Mouse (Mus musculus): ENCODE results near the gene Pld4. TPM values are rescaled to one million over a fixed set of nuclear protein-coding genes. Genes with fewer than 3 reads are reported as not detected.

The Pld4 gene
- polyA plus RNA-seq (2016; fragmentation: Nextera tagmentation; extraction: Ambion mirVana): 2.1 and 3.5 TPM in 2 replicates

DNA sequence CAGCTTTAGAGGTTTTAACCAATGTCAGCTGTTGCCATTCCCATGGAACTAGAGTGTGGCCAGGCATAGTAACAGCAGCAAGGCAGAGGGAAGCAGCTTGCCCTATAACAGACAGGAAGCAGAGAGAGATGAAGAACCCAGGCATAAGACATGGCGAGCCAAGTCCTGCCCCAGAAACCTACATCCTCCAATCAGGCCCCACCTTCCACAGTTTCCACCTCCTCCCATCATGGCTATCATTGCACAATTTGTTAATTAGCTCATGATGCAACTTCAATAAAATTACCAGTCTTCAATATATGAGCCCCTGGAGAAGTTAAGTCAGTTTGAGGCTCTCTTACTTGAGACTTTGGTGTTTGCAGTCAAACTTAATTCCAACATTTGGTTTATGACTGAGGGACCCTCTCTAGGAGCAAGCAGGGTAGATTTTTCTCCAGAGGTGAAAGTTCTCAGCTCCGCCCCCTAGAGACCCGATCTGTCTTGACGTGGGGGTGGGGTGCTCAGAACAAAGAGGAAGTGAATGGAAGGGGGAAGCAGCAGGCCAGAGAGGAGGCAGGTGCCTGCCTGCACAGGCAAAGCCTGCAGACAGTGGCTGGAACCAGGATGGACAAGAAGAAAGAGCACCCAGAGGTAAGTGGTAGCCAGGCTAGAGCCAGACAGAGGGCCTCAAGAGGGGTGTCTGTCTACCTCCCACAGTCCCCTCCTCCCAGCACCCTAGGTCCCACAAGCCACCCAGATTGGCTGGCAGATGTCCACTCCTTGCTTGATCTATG lies at the start of gene Pld4:
TSS of gene Pld4 (plus strand) at position 502 of the 773 bp plus-strand sequence.
- Histone ChIP-seq H3K27me3 (ENCODE audit: low read depth, poor library complexity, severe bottlenecking) (no peaks in the 10 kb centered on the region), H3K9me3 (replicated peaks) (no peaks in the 10 kb centered on the region), H3K36me3 (no peaks in the 10 kb centered on the region), H3K27ac (peak within 1 kb of the TSS; percentile 3; the same call in 1 of the 2 replicates), H3K4me1 (peaks cover 5% of the 10 kb centered on the region; the same call in 1 of the 2 replicates), H3K4me3 (no peak within 1 kb of the TSS)
- no peak for DNase-seq (ENCODE audit: low spot score)
- 44% methylated on average over 4 of the region's 4 CpGs for WGBS

GRCm38 (mm10) chr12:112713984-112714383 lies 46.5 kb upstream of the Pld4 start:
- no peaks in the 10 kb centered on the region; the same call in 1 of the 2 replicates for H3K4me1 ChIP-seq
- no peak overlapping the region for H3K4me3 ChIP-seq
- no peaks in the 10 kb centered on the region for H3K36me3 ChIP-seq
- no peaks in the 10 kb centered on the region for H3K9me3 ChIP-seq (replicated peaks)
- no peak overlapping the region for H3K27ac ChIP-seq
- WGBS: 78% methylated on average over 3 of the region's 3 CpGs
- DNase-seq (ENCODE audit: low spot score): no peak
- H3K27me3 ChIP-seq (ENCODE audit: low read depth, poor library complexity, severe bottlenecking): peaks cover 20% of the 10 kb centered on the region

DNA sequence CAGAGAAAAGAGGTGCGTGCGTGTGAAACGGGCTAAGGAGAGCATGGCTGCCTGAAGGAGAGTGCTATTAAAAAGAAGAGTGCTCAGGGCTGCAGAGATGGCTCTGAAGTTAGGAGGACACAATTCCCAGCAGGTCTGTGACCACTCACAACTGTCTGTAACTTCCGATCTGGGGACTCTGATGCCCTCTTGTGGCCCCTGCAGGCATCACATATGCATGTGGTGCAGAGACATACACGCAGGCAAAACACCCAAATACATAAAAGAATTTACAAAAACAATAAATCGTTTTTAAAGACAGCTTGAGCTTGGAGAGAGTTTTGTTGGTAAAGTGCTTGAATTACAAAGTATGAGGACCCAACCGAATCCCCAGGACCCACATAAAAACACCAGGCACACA lies 43.3 kb upstream of the Pld4 start:
- DNase-seq (ENCODE audit: low spot score): peak; percentile 68
- 33% methylated on average over 7 of the region's 7 CpGs for WGBS
- peaks cover 14% of the 10 kb centered on the region for H3K4me1 ChIP-seq
- peaks cover 40% of the 10 kb centered on the region for H3K27me3 ChIP-seq (ENCODE audit: low read depth, poor library complexity, severe bottlenecking)
- no peaks in the 10 kb centered on the region for H3K36me3 ChIP-seq
- no peak overlapping the region for H3K27ac ChIP-seq
- H3K4me3 ChIP-seq: no peak overlapping the region
- H3K9me3 ChIP-seq (replicated peaks): no peaks in the 10 kb centered on the region

- H3K4me3 ChIP-seq: no peak overlapping the region
- H3K9me3 ChIP-seq (replicated peaks): no peaks in the 10 kb centered on the region
- 35% methylated on average over 5 of the region's 5 CpGs for WGBS
- DNase-seq (ENCODE audit: low spot score): no peak
- H3K27ac ChIP-seq: no peak overlapping the region
- peaks cover 28% of the 10 kb centered on the region for H3K4me1 ChIP-seq
- H3K36me3 ChIP-seq: no peaks in the 10 kb centered on the region
- peaks cover 58% of the 10 kb centered on the region for H3K27me3 ChIP-seq (ENCODE audit: low read depth, poor library complexity, severe bottlenecking)
Measured at GRCm38 (mm10) chr12:112718995-112719394, 41.5 kb upstream of the Pld4 start.

DNA sequence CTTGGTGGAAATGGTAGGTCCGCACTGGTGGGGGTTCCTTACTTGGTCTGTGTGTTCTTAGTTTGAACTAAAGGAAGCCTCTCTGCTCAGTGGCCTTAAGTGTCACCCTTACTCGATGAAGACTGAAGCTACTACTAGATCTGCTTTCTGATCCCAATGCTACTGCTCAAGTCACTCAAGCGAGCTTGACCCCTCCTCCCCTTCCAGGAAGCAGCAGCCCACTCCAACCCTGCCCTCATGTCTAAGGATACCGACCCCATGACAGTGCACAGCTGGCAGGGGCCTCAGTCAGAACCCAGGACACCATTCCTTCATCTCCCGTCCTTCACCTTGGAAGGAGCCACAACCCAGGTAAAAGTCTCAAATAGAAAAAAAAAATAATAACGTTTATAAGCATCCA lies 40.2 kb upstream of the Pld4 start, which contains the start of gene Cep170b:
TSS of gene Cep170b (plus strand) at position 240 of the 400 bp plus-strand sequence.
- H3K4me3 ChIP-seq: peak within 1 kb of the TSS; percentile 88
- WGBS: 74% methylated on average over 6 of the region's 6 CpGs
- no peaks in the 10 kb centered on the region for H3K9me3 ChIP-seq (replicated peaks)
- 0 out of 2 replicates have a peak, but pooled peaks cover 3% of the 10 kb centered on the region for H3K36me3 ChIP-seq
- peaks cover 61% of the 10 kb centered on the region for H3K27me3 ChIP-seq (ENCODE audit: low read depth, poor library complexity, severe bottlenecking)
- no peak for DNase-seq (ENCODE audit: low spot score)
- H3K4me1 ChIP-seq: peaks cover 28% of the 10 kb centered on the region
- peak within 1 kb of the TSS; percentile 56; the same call in 1 of the 2 replicates for H3K27ac ChIP-seq

DNA sequence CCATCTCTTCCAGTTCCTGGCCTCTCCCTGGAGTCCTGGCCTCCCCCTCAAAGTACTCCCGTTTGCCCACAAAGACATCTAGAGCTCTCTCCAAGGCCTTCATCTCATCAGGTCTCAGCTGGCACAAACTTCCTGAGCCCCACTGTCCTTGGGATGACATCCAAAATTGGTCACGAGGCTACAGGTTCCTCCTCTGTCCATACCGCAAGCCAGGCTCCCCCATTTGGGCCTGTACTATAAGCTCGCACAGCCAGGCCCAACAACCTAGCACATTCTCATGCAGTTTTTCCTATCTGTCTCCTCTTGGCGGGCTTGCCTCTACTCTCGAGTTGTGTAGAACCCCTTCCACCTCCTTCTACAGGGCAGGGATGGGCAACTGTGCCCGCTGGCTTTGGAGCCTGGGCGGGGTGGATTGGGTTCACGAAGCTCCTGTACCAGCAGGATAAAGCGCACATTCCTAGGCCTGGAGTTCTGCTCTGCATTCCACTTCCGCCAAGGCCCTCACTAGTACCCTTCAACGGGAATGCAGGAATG lies 39.5 kb upstream of the Pld4 start:
- H3K9me3 ChIP-seq (replicated peaks): no peaks in the 10 kb centered on the region
- H3K4me3 ChIP-seq: peak overlapping the region; percentile 88

DNA sequence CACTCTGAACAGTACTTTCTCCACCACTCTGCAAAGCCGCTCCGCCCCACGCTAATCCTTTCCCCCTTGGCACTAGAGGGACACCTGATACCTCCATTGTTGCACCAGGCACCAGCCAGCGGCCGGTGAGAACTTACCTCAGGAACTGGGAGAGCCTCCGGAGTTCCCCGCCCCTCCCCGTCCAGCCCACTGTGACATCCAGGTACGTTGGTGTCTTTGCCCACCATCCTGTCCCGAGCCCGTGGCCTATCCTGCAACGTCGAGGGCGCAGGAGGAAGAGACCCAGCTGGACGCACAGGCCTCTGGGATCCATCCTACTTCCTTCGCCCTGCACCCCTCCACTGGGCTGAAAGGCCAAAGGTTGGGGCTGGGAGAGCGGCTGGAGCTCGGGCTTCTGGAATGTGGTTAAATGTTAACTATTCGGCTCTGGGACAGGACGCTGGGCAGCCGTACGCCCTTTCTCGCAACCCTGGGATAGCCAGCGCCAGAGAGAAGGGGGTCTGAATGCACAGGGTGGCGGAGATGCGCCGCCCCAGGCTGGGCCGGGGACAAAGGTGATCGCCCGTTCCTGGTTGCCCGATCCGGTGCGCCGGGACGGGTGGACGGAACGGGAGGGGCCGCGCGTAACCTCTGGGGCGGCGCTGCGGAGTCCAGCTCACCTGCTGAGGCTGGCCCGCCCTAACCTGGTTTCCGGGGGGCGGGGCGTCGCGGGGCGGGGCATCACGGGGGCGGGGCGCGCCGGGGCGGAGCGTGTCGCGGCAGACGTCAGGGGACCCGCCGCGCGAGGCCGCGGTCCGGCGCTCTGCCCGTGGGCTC lies 38.8 kb upstream of the Pld4 start:
- H3K4me3 ChIP-seq: peak overlapping the region; percentile 88
- peaks cover 64% of the 10 kb centered on the region for H3K27me3 ChIP-seq (ENCODE audit: low read depth, poor library complexity, severe bottlenecking)
- H3K9me3 ChIP-seq (replicated peaks): no peaks in the 10 kb centered on the region
- peak overlapping the region; percentile 86 for H3K27ac ChIP-seq
- 4% methylated on average over 69 of the region's 69 CpGs for WGBS
- DNase-seq (ENCODE audit: low spot score): peak; percentile 84
- H3K4me1 ChIP-seq: peaks cover 28% of the 10 kb centered on the region
- 0 out of 2 replicates have a peak, but pooled peaks cover 3% of the 10 kb centered on the region for H3K36me3 ChIP-seq

More for the DNA sequence above, 39.5 kb upstream of the Pld4 start:
- H3K27me3 ChIP-seq (ENCODE audit: low read depth, poor library complexity, severe bottlenecking): peaks cover 64% of the 10 kb centered on the region
- H3K27ac ChIP-seq: peak overlapping the region; percentile 56; the same call in 1 of the 2 replicates
- 0 out of 2 replicates have a peak, but pooled peaks cover 3% of the 10 kb centered on the region for H3K36me3 ChIP-seq
- peaks cover 28% of the 10 kb centered on the region for H3K4me1 ChIP-seq
- 34% methylated on average over 12 of the region's 12 CpGs for WGBS
- DNase-seq (ENCODE audit: low spot score): no peak

GRCm38 (mm10) chr12:112722240-112723027 lies 38.0 kb upstream of the Pld4 start:
- H3K4me1 ChIP-seq: peaks cover 28% of the 10 kb centered on the region
- no peaks in the 10 kb centered on the region for H3K9me3 ChIP-seq (replicated peaks)
- peak overlapping the region; percentile 86 for H3K27ac ChIP-seq
- WGBS: under 1% methylated on average over 75 of the region's 75 CpGs
- H3K27me3 ChIP-seq (ENCODE audit: low read depth, poor library complexity, severe bottlenecking): peaks cover 64% of the 10 kb centered on the region
- H3K4me3 ChIP-seq: peak overlapping the region; percentile 88
- DNase-seq (ENCODE audit: low spot score): peak; percentile 65
- H3K36me3 ChIP-seq: 0 out of 2 replicates have a peak, but pooled peaks cover 3% of the 10 kb centered on the region

DNA sequence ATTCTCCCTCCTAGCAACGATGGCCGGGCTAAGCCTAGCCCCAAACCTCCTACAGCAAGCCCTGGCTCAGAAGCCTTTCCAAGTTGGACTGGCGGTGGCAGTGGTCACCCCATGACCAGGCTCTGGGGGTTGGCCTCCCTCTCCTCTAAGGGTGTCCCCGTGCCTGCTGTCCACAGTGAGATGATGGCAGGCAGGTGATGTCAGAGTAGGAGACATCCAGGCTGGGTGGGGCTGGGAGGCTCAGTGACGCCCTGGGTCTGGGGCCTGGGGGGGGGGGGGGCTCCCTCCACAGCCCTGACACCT lies 37.5 kb upstream of the Pld4 start:
- H3K9me3 ChIP-seq (replicated peaks): no peaks in the 10 kb centered on the region
- peak overlapping the region; percentile 86; the same call in 1 of the 2 replicates for H3K27ac ChIP-seq
- H3K36me3 ChIP-seq: 0 out of 2 replicates have a peak, but pooled peaks cover 3% of the 10 kb centered on the region
- peaks cover 28% of the 10 kb centered on the region for H3K4me1 ChIP-seq
- DNase-seq (ENCODE audit: low spot score): no peak
- peaks cover 59% of the 10 kb centered on the region for H3K27me3 ChIP-seq (ENCODE audit: low read depth, poor library complexity, severe bottlenecking)
- H3K4me3 ChIP-seq: peak overlapping the region; percentile 88
- 6% methylated on average over 5 of the region's 5 CpGs for WGBS

GRCm38 (mm10) chr12:112723445-112723844 lies 37.0 kb upstream of the Pld4 start:
- Histone ChIP-seq H3K36me3 (0 out of 2 replicates have a peak, but pooled peaks cover 3% of the 10 kb centered on the region), H3K4me3 (peak overlapping the region; percentile 88; the same call in 1 of the 2 replicates), H3K27me3 (ENCODE audit: low read depth, poor library complexity, severe bottlenecking) (peaks cover 59% of the 10 kb centered on the region), H3K27ac (no peak overlapping the region), H3K9me3 (replicated peaks) (no peaks in the 10 kb centered on the region), H3K4me1 (peaks cover 28% of the 10 kb centered on the region)
- 85% methylated on average over 6 of the region's 6 CpGs for WGBS
- DNase-seq (ENCODE audit: low spot score): no peak

GRCm38 (mm10) chr12:112724077-112724805 lies 36.2 kb upstream of the Pld4 start:
- 75% methylated on average over 11 of the region's 11 CpGs for WGBS
- peaks cover 28% of the 10 kb centered on the region for H3K4me1 ChIP-seq
- DNase-seq (ENCODE audit: low spot score): peak; percentile 80
- 0 out of 2 replicates have a peak, but pooled peaks cover 3% of the 10 kb centered on the region for H3K36me3 ChIP-seq
- H3K27me3 ChIP-seq (ENCODE audit: low read depth, poor library complexity, severe bottlenecking): peaks cover 53% of the 10 kb centered on the region
- 0 out of 2 replicates have a peak overlapping the region, but pooled peaks have one; percentile 25 for H3K27ac ChIP-seq
- H3K4me3 ChIP-seq: no peak overlapping the region
- no peaks in the 10 kb centered on the region for H3K9me3 ChIP-seq (replicated peaks)

Data from limb, embryonic 10.5 days (tissue).